Mouse (Mus musculus) limb, embryonic 13.5 days (tissue): ENCODE measurements around the gene Chrnd. TPM values are rescaled to one million over a fixed set of nuclear protein-coding genes. Genes with fewer than 3 reads are reported as not detected.

Experiments used
- ATAC-seq: fragments of 200-750 bp; cut with Nextera tagmentation; 2 replicates; pipeline ENCODE4 v1.8.0; 2017; ENCODE audit warnings: low read depth, moderate number of reproducible peaks, moderate TSS enrichment; ENCODE audit not compliant: low FRiP score
- H3K27ac ChIP-seq: fragments of 300-500 bp; sonication (generic); 2 replicates; pipeline ENCODE4 v1.5.1; 2015; ENCODE audit warnings: inconsistent platforms, mild to moderate bottlenecking, moderate library complexity
- H3K27me3 ChIP-seq: fragments of 300-500 bp; sonication (generic); 2 replicates; pipeline ENCODE4 v1.6.1; 2015; ENCODE audit warnings: mild to moderate bottlenecking, inconsistent platforms
- H3K36me3 ChIP-seq: fragments of 300-500 bp; sonication (generic); 2 replicates; pipeline ENCODE4 v1.6.1; 2015; ENCODE audit warnings: inconsistent platforms, mild to moderate bottlenecking, moderate library complexity
- H3K4me1 ChIP-seq: fragments of 300-500 bp; sonication (generic); 2 replicates; pipeline ENCODE4 v1.6.1; 2015; ENCODE audit warnings: inconsistent platforms
- H3K4me2 ChIP-seq: fragments of 300-500 bp; sonication (generic); replicated peaks from 2 replicates; pipeline ENCODE4 v1.6.1; 2015; ENCODE audit warnings: inconsistent platforms, mild to moderate bottlenecking, moderate library complexity
- H3K4me3 ChIP-seq: fragments of 300-500 bp; sonication (generic); 2 replicates; pipeline ENCODE4 v1.5.1; 2015; ENCODE audit warnings: moderate library complexity, mild to moderate bottlenecking, inconsistent platforms
- H3K9ac ChIP-seq: fragments of 300-500 bp; sonication (generic); 2 replicates; pipeline ENCODE4 v1.6.1; 2015; ENCODE audit warnings: mild to moderate bottlenecking, inconsistent platforms
- H3K9me3 ChIP-seq: fragments of 300-500 bp; sonication (generic); 2 replicates; pipeline ENCODE4 v1.6.1; 2016; ENCODE audit warnings: inconsistent platforms
- WGBS: fragments of 180-500 bp; shearing (Covaris S2); methylation state at CpG from one replicate; pipeline ENCODE4 v1.1.7; 2015; 5-methylcytosine and 5-hydroxymethylcytosine counted together
- polyA plus RNA-seq: library from polyadenylated mRNA; unstranded; fragments of >200 nt; fragmentation: Nextera tagmentation; extraction: Ambion mirVana; gene quantifications from 2 replicates; pipeline ENCODE4 v1.2.1, GENCODE M21; 2015

Gene Chrnd
- polyA plus RNA-seq = 4.5 and 4.8 TPM in 2 replicates

DNA sequence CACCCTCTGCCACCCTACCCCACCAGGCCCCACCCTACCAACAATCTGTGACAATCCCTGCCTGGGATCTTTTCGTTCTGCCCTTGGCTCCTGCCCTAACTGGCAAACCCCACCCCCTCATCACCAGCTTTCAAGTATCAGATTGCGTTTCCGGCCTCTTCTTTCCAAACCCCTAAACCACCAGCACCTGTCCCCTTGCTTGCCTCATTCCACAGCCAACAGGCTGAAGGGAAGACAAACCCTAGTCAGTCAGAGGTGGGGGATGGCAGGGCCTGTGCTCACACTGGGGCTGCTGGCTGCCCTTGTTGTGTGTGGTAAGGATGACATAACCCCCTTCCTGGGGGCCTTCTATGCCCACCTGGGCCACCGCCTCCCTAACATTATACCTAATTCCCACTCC, at the start of gene Chrnd:
Chrnd (plus strand) TSS at position 179 of the 400 bp plus-strand sequence.
- Histone ChIP-seq H3K4me2 (peak within 1 kb of the TSS; percentile 27; the same call in 1 of the 2 replicates), H3K27ac (no peak within 1 kb of the TSS; the same call in 1 of the 2 replicates), H3K9me3 (no peaks in the 10 kb centered on the region), H3K4me1 (peaks cover 13% of the 10 kb centered on the region), H3K9ac (peak within 1 kb of the TSS; percentile 45; the same call in 1 of the 2 replicates), H3K27me3 (peaks cover 36% of the 10 kb centered on the region), H3K36me3 (no peaks in the 10 kb centered on the region), H3K4me3 (no peak within 1 kb of the TSS)
- 0 out of 2 replicates have a peak, but pooled peaks have one; percentile 35 for ATAC-seq
- WGBS = 18% methylated on average over 4 of the region's 4 CpGs

GRCm38 (mm10) chr1:87141550-87141949, 48.9 kb upstream of the Chrnd start:
- Histone ChIP-seq H3K4me2 (no peak overlapping the region), H3K9me3 (no peaks in the 10 kb centered on the region), H3K27ac (no peak overlapping the region), H3K27me3 (peaks cover 9% of the 10 kb centered on the region; the same call in 1 of the 2 replicates), H3K4me3 (no peak overlapping the region), H3K36me3 (no peaks in the 10 kb centered on the region), H3K9ac (no peak overlapping the region), H3K4me1 (no peaks in the 10 kb centered on the region)
- WGBS = 72% methylated on average over 4 of the region's 4 CpGs
- ATAC-seq = no peak

DNA sequence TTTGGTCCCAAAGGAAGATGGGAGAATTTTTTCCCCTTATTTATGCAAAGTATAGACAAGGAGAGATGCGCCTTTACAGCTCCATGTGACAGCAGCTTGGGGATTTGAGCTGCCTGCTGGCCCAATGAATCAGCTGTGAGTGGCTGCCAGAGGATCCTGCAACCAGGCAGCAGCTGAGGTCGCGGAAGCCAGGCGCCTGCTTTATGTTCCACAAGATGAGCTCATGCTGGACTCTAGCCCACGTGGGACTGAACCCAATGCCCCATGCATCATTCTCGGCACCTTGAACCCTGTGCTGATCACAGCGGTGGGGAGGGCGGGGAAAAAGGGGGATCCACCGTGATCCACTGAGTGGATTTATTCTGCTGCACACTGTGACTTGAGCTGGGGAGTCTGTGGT, 48.0 kb upstream of the Chrnd start:
- no peak for ATAC-seq

DNA sequence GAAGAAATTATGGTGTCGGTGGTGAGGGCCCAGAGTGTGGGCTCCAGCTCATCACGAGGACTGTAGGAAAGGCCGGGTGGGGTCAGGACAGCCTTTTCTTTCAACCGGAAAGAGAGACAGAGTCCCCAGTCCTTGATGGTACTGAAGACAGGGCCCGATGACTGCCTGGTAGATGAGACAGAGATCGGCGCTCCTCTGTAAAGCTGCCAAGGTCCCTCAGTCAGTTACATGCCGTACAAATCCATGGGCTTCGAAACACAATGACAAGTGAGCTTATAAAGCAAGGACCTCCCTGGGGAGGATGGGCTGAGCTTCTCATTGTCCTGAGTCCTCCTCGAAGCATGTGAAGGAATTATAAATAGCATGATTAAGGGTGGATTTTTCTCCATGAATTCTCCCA, 47.3 kb upstream of the Chrnd start:
- Histone ChIP-seq H3K36me3 (no peaks in the 10 kb centered on the region), H3K4me2 (no peak overlapping the region), H3K4me3 (no peak overlapping the region), H3K27me3 (peaks cover 16% of the 10 kb centered on the region), H3K9me3 (no peaks in the 10 kb centered on the region), H3K4me1 (no peaks in the 10 kb centered on the region), H3K9ac (no peak overlapping the region), H3K27ac (no peak overlapping the region)
- ATAC-seq = no peak
- WGBS = 89% methylated on average over 10 of the region's 10 CpGs

More for the DNA sequence above, 48.0 kb upstream of the Chrnd start:
- Histone ChIP-seq H3K4me1 (no peaks in the 10 kb centered on the region), H3K4me2 (no peak overlapping the region), H3K27ac (no peak overlapping the region), H3K9ac (no peak overlapping the region), H3K27me3 (peaks cover 9% of the 10 kb centered on the region; the same call in 1 of the 2 replicates), H3K9me3 (no peaks in the 10 kb centered on the region), H3K4me3 (no peak overlapping the region), H3K36me3 (no peaks in the 10 kb centered on the region)
- 78% methylated on average over 9 of the region's 9 CpGs for WGBS

- H3K4me1 ChIP-seq = peaks cover 14% of the 10 kb centered on the region
- no peak overlapping the region for H3K4me2 ChIP-seq
- 30% methylated on average over 13 of the region's 13 CpGs for WGBS
- no peak overlapping the region for H3K4me3 ChIP-seq
- H3K27me3 ChIP-seq = peaks cover 70% of the 10 kb centered on the region
- no peak for ATAC-seq
- no peak overlapping the region for H3K9ac ChIP-seq
- H3K9me3 ChIP-seq = no peaks in the 10 kb centered on the region
- no peaks in the 10 kb centered on the region for H3K36me3 ChIP-seq
- no peak overlapping the region for H3K27ac ChIP-seq
These were observed 41.0 kb upstream of the Chrnd start for GRCm38 (mm10) chr1:87149422-87149821.

- Histone ChIP-seq H3K27me3 (peaks cover 89% of the 10 kb centered on the region), H3K27ac (no peak overlapping the region), H3K9me3 (no peaks in the 10 kb centered on the region), H3K36me3 (no peaks in the 10 kb centered on the region), H3K4me3 (no peak overlapping the region), H3K9ac (no peak overlapping the region), H3K4me2 (no peak overlapping the region), H3K4me1 (peaks cover 29% of the 10 kb centered on the region)
- 82% methylated on average over 6 of the region's 6 CpGs for WGBS
- ATAC-seq = no peak
These were observed 39.1 kb upstream of the Chrnd start for GRCm38 (mm10) chr1:87151286-87151685.

- Histone ChIP-seq H3K9ac (peak overlapping the region; percentile 53), H3K4me1 (peaks cover 30% of the 10 kb centered on the region), H3K36me3 (no peaks in the 10 kb centered on the region), H3K9me3 (no peaks in the 10 kb centered on the region), H3K27ac (no peak overlapping the region), H3K4me3 (peak overlapping the region; percentile 49), H3K27me3 (peaks cover 100% of the 10 kb centered on the region), H3K4me2 (peak overlapping the region; percentile 68)
- under 1% methylated on average over 70 of the region's 72 CpGs for WGBS
- no peak; the same call in 1 of the 2 replicates for ATAC-seq
These were observed 36.5 kb upstream of the Chrnd start for GRCm38 (mm10) chr1:87153776-87154500.

- 0 out of 2 replicates have a peak, but pooled peaks have one; percentile 3 for ATAC-seq
- Histone ChIP-seq H3K27ac (no peak overlapping the region), H3K27me3 (peaks cover 100% of the 10 kb centered on the region), H3K9ac (peak overlapping the region; percentile 53; the same call in 1 of the 2 replicates), H3K36me3 (no peaks in the 10 kb centered on the region), H3K4me1 (peaks cover 30% of the 10 kb centered on the region), H3K9me3 (no peaks in the 10 kb centered on the region), H3K4me2 (peak overlapping the region; percentile 68), H3K4me3 (peak overlapping the region; percentile 49)
- 1% methylated on average over 58 of the region's 58 CpGs for WGBS
These were observed 35.8 kb upstream of the Chrnd start for GRCm38 (mm10) chr1:87154501-87155120.

DNA sequence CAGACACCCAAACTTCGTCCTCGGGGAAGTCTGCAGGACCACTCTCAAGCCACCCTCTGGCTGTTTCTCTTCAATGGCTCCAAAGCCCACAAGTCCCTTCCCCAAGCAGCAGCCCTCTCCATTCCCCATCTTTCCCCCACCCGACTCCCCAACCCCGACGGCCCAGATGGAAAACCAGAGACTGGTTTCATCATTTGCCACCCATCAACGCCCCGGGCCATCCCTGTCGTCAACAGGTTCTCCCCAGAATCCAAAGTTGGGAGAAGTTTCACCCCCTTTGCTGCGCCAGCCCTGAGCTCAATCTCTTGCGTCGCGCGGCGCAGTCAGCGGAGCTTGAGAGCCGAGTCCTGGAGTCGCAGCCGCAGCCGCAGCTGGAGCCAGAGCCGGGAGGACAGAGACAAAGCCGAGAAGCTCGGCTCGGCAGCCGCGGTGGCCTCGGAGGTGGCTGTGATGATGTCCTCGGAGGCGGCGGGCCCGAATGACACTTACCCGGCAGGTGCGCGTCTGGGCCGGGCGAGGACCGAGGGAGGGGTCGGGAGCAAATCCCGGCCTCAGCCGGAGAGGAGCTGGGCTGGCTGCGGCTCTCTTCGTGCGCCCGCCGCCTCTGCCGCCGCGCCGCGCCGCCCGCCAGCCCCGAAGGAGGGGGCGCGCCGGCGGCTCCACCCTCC, 34.7 kb upstream of the Chrnd start:
- Histone ChIP-seq H3K4me1 (peaks cover 30% of the 10 kb centered on the region), H3K27me3 (peaks cover 100% of the 10 kb centered on the region), H3K9ac (peak overlapping the region; percentile 51), H3K27ac (no peak overlapping the region), H3K36me3 (no peaks in the 10 kb centered on the region), H3K4me2 (peak overlapping the region; percentile 77), H3K4me3 (peak overlapping the region; percentile 49), H3K9me3 (no peaks in the 10 kb centered on the region)
- WGBS = under 1% methylated on average over 39 of the region's 56 CpGs
- ATAC-seq = 0 out of 2 replicates have a peak, but pooled peaks have one; percentile 22

- H3K9me3 ChIP-seq = no peaks in the 10 kb centered on the region
- no peak within 1 kb of the TSS for H3K27ac ChIP-seq
- H3K27me3 ChIP-seq = peaks cover 100% of the 10 kb centered on the region
- no peak for ATAC-seq
- no peaks in the 10 kb centered on the region for H3K36me3 ChIP-seq
- peak within 1 kb of the TSS; percentile 49 for H3K4me3 ChIP-seq
- H3K9ac ChIP-seq = peak within 1 kb of the TSS; percentile 51
- H3K4me2 ChIP-seq = peak within 1 kb of the TSS; percentile 77
- peaks cover 30% of the 10 kb centered on the region for H3K4me1 ChIP-seq
- WGBS = 2% methylated on average over 11 of the region's 12 CpGs
These were observed 34.2 kb upstream of the Chrnd start, which contains the start of gene Ecel1 for GRCm38 (mm10) chr1:87156199-87156587. Gene Ecel1, minus strand, starts transcription at chr1:87156521.

- H3K27me3 ChIP-seq = peaks cover 97% of the 10 kb centered on the region
- H3K4me2 ChIP-seq = no peak overlapping the region
- H3K36me3 ChIP-seq = no peaks in the 10 kb centered on the region
- no peak overlapping the region for H3K4me3 ChIP-seq
- no peak overlapping the region for H3K9ac ChIP-seq
- no peaks in the 10 kb centered on the region for H3K9me3 ChIP-seq
- peaks cover 19% of the 10 kb centered on the region; the same call in 1 of the 2 replicates for H3K4me1 ChIP-seq
- ATAC-seq = no peak
- 70% methylated on average over 3 of the region's 3 CpGs for WGBS
- H3K27ac ChIP-seq = no peak overlapping the region
These were observed 31.0 kb upstream of the Chrnd start for GRCm38 (mm10) chr1:87159396-87159795.
